Mouse (Mus musculus): ENCODE measurements around the gene Sh3bp2.
"Not testable (repeated sequence)": the region's sequence is repeated elsewhere in the genome, so short reads cannot be mapped to it uniquely, and the experiment has no call there.

Gene Sh3bp2

GRCm38 (mm10) chr5:34572568-34572967, 46.9 kb downstream of the Sh3bp2 start:
- DNase-seq (ENCODE audit: low spot score in 2 of 2), result not testable (repeated sequence)

GRCm38 (mm10) chr5:34573268-34574221, 47.9 kb downstream of the Sh3bp2 start, which contains the start of gene Add1:
Gene Add1, plus strand, starts transcription at chr5:34573664.
- DNase-seq (ENCODE audit: low spot score in 2 of 2), result peak; percentile 93 to 96

- no peak for DNase-seq (ENCODE audit: low spot score in 2 of 2)
Measured at GRCm38 (mm10) chr5:34574721-34575120, 49.1 kb downstream of the Sh3bp2 start.

DNA sequence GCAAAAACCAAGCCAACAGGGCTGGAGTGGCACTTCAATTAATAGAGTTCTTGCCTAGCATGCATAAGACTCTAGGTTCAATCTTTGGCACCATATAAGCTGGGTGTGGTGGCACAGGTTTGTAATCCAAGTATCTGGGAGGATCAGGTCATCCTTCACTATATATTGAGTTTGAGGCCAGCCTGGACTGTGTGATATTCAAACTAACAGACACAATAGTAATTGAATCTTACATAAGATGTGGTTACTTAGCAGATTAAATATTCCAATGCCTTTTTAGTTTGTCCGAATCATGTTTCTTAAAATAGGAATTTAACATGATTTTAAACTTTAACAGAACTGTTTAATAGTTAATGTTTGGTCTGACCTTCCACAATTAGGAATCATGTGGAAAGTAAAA, 50.6 kb downstream of the Sh3bp2 start:
- DNase-seq (ENCODE audit: low spot score in 2 of 2), result no peak

GRCm38 (mm10) chr5:34578038-34578655, 52.5 kb downstream of the Sh3bp2 start:
- DNase-seq (ENCODE audit: low spot score in 2 of 2), result no peak

DNA sequence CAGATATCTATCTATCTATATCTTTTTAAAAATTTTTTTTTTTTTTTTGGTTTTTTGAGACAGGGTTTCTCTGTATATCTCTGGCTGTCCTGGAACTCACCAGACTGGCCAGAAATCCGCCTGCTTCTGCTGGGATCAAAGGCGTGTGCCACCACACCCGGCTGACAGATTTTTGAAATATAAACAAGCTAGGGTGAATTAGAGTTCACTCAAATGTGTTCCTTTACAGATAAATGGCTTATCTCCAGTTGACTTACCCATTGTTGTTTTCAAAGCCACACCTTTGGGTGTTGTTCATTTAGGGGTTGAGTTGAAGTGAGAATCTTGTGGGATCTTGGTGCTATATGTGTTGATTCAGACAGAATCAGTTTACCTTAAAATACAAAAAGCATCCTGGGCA, 53.7 kb downstream of the Sh3bp2 start:
- no peak for DNase-seq (ENCODE audit: low spot score in 2 of 2)

DNA sequence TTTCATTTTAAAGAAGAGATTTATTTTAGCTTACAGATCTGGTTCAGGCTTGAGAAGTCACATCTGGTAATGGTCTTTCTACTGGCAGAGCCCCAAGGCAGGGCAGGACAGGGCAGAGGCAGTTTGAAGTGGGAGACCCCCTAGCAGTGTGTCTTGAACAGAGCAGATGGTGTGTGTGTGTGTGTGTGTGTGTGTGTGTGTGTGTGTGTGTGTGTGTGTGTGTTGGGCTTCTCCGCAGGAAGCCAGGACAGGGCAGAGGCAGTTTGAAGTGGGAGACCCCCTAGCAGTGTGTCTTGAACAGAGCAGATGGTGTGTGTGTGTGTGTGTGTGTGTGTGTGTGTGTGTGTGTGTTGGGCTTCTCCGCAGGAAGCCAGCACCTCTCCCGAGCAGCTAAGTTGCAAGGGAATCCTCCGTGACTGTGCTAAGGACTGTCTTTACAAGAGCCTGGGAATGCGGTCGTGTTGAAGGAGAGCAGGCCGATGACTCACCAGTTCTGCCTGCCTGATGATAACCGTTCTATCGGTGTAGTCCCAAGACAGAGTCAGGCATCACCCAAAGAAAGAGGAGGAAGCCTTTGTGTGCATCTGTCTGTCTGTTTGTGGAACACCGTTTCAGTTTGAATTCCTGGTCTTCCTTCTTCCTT, 56.2 kb downstream of the Sh3bp2 start:
- DNase-seq (ENCODE audit: low spot score in 2 of 2), result peak in 1 of 2 experiments; percentile 25

DNA sequence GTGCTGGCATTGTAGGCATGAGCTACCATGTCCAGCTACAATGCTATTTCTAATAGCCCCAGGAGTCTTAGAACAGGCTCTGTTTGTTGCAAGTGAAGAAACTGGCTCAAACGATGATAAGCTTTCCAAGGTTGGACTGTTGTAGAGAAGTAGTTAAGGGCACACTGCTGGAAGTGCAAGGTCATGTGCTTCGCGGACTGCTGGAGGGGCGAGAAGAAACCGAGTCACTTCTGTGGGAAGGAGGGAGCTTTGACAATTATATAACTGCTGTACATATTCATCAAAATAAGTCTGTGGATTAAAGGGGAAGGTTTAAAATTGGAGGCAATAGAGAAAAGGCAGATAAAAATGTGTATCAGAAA, 56.7 kb downstream of the Sh3bp2 start:
- DNase-seq (ENCODE audit: low spot score in 2 of 2), result no peak

- no peak for DNase-seq (ENCODE audit: low spot score in 2 of 2)
Measured at GRCm38 (mm10) chr5:34585216-34585615, 59.6 kb downstream of the Sh3bp2 start.

DNA sequence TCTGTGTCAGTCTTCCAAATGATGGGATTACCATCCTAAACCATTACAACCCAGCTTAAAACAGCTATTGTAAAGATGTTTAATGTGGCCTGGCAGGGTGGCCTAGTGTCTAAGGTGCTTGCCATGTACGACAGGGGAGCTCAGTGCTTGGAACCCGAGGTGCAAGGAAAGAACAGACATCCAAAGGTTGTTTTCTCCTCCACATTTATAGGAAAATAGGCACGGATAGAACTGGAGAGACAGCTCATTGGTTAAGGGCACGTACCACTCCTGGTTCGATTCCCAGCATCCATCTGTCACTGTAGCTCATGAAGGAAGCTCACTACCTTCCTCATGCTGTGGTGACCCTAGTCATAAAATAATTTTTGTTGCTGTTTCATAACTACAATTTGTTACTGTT, 62.2 kb downstream of the Sh3bp2 start:
- DNase-seq (ENCODE audit: low spot score in 2 of 2), result no peak

GRCm38 (mm10) chr5:34590059-34590458, 64.4 kb downstream of the Sh3bp2 start:
- no peak for DNase-seq (ENCODE audit: low spot score in 2 of 2)

- DNase-seq (ENCODE audit: low spot score in 2 of 2), result no peak
Measured at GRCm38 (mm10) chr5:34590702-34591101, 65.1 kb downstream of the Sh3bp2 start.

DNA sequence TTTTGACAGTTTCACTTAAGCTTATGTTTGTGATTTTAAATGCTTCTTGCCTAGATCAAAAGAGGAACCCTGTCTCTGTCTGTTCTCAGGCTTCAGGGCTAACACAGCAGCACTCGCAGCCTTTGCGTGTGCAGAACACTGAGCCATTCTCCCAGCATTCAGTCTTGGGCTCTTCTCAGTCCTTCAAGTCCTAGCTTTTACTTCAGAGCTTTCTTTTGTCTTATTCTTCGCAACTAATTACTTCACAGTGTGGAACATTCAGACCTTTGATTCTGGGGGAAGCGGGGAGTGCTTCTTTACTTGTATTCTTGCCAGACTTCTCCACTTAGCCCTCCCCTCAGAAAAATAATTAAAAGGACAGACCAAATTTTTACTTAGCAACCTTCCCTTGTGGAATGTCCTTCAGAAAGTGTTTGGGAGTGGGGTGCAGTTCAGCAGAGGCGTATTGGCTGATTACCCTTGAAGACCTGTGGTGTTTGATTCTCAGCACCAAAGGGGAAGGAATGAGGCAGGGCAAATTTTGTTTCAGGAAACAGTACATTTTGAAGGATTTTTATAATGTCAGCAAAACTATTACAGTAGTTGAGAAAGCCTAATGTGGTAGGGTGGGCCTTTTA, 65.9 kb downstream of the Sh3bp2 start:
- DNase-seq (ENCODE audit: low spot score in 2 of 2), result no peak

DNA sequence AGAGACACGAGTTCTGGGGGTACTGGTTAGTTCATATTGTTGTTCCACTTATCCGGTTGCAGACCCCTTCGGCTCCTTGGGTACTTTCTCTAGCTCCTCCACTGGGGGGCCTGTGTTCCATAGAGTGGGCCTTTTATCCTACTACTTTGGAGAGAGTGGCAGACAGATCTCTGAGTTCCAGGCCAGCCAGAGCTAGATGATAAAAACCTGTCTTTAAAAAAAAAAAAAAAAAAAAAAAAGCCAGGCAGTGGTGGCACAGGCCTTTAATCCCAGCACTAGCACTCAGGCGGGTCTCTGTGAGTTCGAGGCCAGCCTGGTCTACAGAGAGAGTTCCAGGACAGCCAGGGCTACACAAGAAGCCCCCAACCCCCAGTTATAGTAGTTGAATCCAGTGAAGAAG, 66.6 kb downstream of the Sh3bp2 start:
- not testable (repeated sequence) for DNase-seq (ENCODE audit: low spot score in 2 of 2)

GRCm38 (mm10) chr5:34592666-34593065, 67.0 kb downstream of the Sh3bp2 start:
- no peak for DNase-seq (ENCODE audit: low spot score in 2 of 2)

DNA sequence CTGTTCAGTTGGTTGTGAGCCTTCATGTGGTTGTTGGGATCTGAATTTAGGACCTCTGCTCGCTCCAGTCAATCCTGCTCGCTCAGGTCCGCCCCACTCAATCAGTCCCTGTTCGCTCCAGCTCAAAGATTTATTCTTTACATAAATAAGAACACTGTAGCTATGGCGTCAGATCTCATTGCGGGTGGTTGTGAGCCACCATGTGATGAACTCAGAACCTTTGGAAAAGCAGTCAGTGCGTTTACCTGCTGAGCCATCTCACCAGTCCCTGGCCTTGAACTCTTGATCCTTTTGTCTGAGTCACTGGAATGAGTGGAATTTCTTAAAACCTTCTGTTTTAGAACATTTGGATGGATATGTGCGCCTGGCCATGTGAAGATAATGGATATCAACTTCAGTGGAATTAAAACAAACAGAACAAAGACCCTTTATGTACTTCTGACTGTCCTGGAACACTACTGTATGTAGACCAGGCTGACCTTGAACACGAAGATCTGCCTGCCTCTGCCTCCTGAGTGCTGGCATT, 67.6 kb downstream of the Sh3bp2 start:
- DNase-seq (ENCODE audit: low spot score in 2 of 2), result no peak

DNA sequence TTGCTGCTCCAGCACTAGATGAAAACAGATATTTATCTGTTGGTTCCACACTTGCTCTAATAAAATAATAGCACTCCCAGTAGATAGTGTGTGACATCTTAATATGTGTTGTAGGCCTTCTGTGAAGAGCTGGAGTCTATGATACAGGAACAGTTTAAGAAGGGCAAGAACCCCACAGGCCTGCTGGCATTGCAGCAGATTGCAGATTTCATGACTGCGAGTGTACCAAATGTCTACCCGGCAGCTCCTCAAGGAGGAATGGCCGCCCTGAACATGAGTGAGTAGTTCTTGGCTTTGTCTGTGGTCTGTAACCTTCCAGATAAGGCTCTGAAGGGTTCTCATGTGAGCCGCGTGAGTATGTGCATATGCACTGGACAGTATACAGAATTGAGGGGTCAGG, 78.9 kb downstream of the Sh3bp2 start:
- no peak for DNase-seq (ENCODE audit: low spot score in 2 of 2)

- no peak for DNase-seq (ENCODE audit: low spot score in 2 of 2)
Measured at GRCm38 (mm10) chr5:34607100-34607880, 81.7 kb downstream of the Sh3bp2 start.

DNA sequence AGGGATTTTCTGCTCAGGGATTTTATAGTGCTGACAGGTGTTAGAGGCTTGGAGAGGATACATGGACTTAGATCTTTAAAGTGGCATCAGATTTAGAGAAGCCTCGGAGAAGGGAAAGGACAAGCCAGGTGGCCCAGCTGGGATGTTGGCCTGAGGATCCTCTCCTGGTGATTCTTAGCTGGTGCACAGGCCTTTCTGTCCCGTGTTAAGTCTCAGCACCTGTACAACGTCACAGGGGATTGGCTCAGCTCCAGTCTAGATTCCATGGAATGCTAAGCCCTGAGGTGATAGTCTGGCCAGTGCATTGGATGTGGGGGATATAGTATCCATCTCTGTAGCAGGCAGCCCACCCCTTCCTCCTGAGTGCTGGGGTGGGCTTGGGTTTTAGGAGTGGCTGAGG, 82.6 kb downstream of the Sh3bp2 start:
- DNase-seq (ENCODE audit: low spot score in 2 of 2), result no peak

DNA sequence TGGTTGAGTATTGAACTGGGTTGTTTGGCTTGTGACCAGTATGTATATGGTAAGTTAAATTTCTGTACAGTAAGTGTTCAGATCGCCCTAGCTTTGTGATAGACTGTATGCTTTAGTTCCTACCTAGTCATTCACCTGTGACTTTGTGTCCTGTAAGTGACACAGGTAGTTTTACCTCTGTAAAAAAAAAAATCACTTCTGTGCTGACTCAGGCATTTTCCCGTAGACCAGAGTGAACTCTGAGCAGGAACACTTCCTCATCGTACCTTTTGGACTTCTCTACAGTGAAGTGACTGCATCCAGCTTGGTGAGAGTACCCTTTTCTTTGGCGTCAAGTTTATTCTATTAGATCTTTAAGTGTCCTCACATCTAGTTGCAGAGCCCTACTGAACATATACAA, 84.3 kb downstream of the Sh3bp2 start:
- no peak for DNase-seq (ENCODE audit: low spot score in 2 of 2)

Data from urinary bladder, adult 18-20 months (tissue).